Mouse (Mus musculus): ENCODE measurements around the gene Klf7. TPM values are rescaled to one million over a fixed set of nuclear protein-coding genes. Genes with fewer than 3 reads are reported as not detected.

Gene Klf7
- polyA plus RNA-seq, 1 experiment from 2014 or later = 10.1 TPM

DNA sequence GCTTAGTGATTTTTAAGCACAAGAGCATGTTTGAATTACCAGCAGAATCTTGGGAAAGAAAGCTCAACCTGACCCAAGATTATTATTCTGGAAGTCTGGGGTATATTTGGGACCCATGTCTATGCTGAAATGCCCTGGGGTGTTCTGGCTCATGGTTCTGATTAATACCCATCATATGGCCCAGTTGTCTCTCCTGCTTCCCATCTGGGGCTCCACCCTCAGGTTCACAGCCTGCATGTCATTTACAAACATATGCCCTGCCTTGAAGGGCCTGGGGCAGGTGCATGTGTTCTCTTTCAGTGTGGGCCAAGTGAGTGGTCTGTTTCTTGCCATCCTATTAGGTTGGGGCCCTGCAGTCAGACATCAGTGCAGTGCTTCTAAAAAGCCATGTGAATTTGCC, 114.1 kb downstream of the Klf7 start:
- H3K27ac ChIP-seq = no peak overlapping the region
- H3K79me2 ChIP-seq (ENCODE audit: inconsistent target) = no peaks in the 10 kb centered on the region
- no peaks in the 10 kb centered on the region for H3K36me3 ChIP-seq (ENCODE audit: inconsistent target)
- H3K4me3 ChIP-seq (ENCODE audit: inconsistent target) = no peak overlapping the region

- H3K36me3 ChIP-seq (ENCODE audit: inconsistent target) = no peaks in the 10 kb centered on the region
- 97% methylated on average over 2 of the region's 2 CpGs for WGBS (ENCODE audit: missing documents)
Observed at GRCm38 (mm10) chr1:64005194-64005593, 116.9 kb downstream of the Klf7 start.

DNA sequence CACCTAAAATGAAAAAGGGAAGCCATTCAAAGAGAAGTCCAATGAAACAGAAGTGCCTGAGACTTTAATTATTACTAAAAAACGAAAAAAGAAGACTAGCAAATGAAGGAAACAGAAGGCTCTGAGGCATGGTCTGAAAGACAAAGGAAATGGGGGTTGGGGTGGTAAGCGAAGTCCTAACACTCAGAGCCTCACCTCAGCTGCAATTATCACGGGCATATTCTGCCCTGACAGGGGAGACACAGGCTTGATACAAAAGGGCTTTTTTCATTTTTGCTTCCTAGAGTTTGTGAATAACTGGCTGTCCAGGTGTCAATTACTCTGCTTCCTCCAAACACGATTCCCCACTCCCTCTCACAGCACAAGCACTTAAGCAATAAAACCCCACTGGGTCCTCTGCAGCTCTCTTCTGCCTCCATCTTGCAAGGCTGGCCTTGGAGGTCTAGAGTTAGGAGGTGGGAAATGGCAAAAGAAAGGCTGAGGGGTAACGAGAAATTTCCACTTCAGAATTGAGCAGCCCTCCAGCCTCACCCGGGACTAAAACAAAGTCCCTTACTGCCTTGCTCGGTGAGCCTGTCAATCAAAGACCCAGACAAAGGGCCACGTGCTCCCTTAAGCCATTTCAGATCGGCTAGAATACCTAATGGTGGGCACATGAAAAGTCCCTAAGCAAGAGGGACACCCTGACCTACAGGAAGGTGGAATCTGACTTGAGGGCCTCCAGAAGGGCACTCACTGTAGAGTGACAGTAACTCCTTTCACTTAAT, 118.4 kb downstream of the Klf7 start:
- H3K79me2 ChIP-seq (ENCODE audit: inconsistent target) = no peaks in the 10 kb centered on the region
- no peak overlapping the region for H3K4me3 ChIP-seq (ENCODE audit: inconsistent target)
- H3K27ac ChIP-seq = no peak overlapping the region
- WGBS (ENCODE audit: missing documents) = 46% methylated on average over 9 of the region's 9 CpGs
- H3K36me3 ChIP-seq (ENCODE audit: inconsistent target) = no peaks in the 10 kb centered on the region

More at GRCm38 (mm10) chr1:64005194-64005593, 116.9 kb downstream of the Klf7 start:
- Histone ChIP-seq H3K27ac (no peak overlapping the region), H3K4me3 (ENCODE audit: inconsistent target) (no peak overlapping the region), H3K79me2 (ENCODE audit: inconsistent target) (no peaks in the 10 kb centered on the region)

DNA sequence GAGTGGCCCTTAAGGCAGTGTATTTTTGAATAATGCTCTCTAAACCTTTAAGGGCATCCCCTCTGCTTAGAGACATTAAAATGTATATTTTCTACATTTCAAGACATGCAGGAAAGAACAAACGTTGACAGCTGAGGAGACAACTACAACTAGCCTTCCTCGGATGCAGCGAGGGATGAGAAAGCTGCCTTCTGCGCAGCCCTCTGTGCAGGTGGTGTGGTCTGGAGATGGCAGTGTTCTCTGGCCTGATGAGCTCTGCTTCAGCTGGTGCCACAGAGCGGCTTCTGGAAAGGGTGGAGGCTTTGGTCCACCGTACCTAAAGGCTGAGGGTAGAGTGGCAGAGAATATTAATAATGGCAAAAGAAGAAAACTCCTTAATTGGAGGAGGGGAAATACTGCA, 120.0 kb downstream of the Klf7 start:
- Histone ChIP-seq H3K4me3 (ENCODE audit: inconsistent target) (no peak overlapping the region), H3K27ac (no peak overlapping the region)
- 96% methylated on average over 6 of the region's 6 CpGs for WGBS (ENCODE audit: missing documents)

DNA sequence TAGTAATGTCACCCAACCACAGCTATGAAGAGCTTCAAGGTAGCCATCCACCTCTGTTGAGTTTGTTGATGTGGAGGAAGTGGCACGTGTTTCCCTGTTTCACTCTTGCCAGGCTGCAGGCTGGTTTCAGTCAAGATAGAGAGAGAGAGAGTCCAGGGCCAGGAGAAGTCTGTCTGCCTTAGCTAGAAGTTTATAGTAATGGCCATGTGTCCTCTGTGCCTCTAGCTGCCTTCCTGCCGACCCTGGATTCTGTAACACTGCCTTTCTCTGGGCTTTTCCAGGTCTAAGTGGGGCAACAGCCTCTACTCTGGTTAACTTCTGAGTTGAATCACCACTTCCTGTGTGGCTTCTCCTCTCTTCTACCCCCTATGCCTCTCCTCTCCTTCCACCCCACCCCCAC, 121.5 kb downstream of the Klf7 start:
- 4% methylated on average over 2 of the region's 2 CpGs for WGBS (ENCODE audit: missing documents)
- no peaks in the 10 kb centered on the region for H3K36me3 ChIP-seq (ENCODE audit: inconsistent target)
- no peaks in the 10 kb centered on the region for H3K79me2 ChIP-seq (ENCODE audit: inconsistent target)
- H3K4me3 ChIP-seq (ENCODE audit: inconsistent target) = no peak overlapping the region
- no peak overlapping the region for H3K27ac ChIP-seq

More for the DNA sequence above, 120.0 kb downstream of the Klf7 start:
- Histone ChIP-seq H3K36me3 (ENCODE audit: inconsistent target) (no peaks in the 10 kb centered on the region), H3K79me2 (ENCODE audit: inconsistent target) (no peaks in the 10 kb centered on the region)

DNA sequence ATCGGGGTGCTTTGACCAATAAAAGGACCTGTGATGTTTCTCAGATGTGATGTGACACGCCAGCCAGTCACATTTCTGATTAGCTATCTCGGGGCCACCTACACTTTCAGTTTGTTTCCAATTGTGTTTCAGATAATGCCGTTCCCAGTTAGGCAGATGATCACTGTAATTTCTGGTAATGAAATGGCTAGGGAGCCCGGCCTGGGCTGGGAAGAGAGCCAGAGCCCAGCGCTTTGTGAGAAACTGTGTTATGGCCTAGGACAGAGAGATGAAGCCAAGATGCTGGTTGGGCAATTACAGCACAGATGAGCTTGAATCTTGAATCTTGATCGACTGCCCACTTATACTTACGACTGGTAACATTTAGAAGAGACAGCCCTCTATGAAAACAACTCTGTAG, 122.6 kb downstream of the Klf7 start:
- Histone ChIP-seq H3K79me2 (ENCODE audit: inconsistent target) (no peaks in the 10 kb centered on the region), H3K36me3 (ENCODE audit: inconsistent target) (no peaks in the 10 kb centered on the region), H3K27ac (no peak overlapping the region), H3K4me3 (ENCODE audit: inconsistent target) (no peak overlapping the region)
- WGBS (ENCODE audit: missing documents) = 94% methylated on average over 8 of the region's 8 CpGs

DNA sequence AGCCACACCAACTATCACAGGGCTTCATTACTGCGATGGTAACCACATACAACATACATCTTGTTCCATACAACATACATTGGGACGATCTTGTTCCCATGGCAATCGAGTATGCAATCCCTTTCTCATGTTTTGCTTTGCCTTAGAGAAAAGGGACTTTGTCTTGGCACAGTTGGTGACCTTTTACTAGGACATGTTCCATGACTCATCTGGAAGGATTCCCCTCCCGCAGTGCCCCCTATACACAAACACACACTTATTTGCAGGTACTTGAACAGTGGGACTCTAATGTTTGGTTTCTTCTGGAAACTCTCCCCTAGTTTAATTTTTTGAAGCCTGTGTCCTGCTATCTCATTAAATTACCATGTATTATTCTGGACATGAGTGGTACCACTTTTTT, 123.2 kb downstream of the Klf7 start:
- Histone ChIP-seq H3K27ac (no peak overlapping the region), H3K36me3 (ENCODE audit: inconsistent target) (no peaks in the 10 kb centered on the region), H3K79me2 (ENCODE audit: inconsistent target) (no peaks in the 10 kb centered on the region), H3K4me3 (ENCODE audit: inconsistent target) (no peak overlapping the region)
- WGBS (ENCODE audit: missing documents) = 92% methylated on average over 4 of the region's 4 CpGs

DNA sequence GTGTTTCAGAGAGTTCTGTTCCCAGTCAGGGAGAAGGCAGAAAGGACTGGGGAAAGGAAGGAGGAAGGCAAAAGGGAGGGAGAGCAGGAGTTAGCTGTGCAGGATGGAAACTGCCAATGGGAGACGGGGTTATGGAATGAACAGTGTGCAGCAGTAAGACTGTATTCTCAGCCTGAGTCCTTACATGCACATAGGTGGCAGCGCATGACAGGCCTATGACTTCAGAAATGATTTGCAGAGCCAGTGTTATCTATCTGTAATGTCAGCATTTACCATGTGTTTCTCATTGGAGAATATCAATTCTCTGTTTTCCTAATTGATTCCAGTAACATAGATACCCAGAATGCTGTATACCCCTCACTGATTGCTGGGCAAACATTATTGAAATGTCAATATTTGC, 123.9 kb downstream of the Klf7 start:
- Histone ChIP-seq H3K4me3 (ENCODE audit: inconsistent target) (no peak overlapping the region), H3K36me3 (ENCODE audit: inconsistent target) (no peaks in the 10 kb centered on the region), H3K27ac (no peak overlapping the region), H3K79me2 (ENCODE audit: inconsistent target) (no peaks in the 10 kb centered on the region)
- 97% methylated on average over 2 of the region's 2 CpGs for WGBS (ENCODE audit: missing documents)

DNA sequence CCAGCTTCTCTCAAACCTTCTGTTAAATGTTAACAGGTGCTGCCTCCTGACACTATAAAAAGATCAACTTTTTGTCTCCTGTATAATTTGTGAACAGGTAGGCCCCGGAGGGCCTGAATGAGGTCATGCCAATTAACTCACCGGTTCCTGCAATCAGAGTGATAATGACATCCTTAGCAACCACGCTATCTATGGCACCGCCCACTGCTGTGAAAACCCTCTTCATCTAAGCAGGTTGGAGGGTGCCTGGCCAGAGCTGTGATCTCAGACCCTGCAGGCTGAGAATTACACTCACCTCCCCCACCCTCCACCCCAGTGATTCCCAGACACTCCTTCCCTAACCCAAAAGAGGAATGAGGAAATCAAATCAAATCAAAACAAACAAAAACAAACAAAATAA, 126.3 kb downstream of the Klf7 start:
- Histone ChIP-seq H3K36me3 (ENCODE audit: inconsistent target) (no peaks in the 10 kb centered on the region), H3K79me2 (ENCODE audit: inconsistent target) (no peaks in the 10 kb centered on the region), H3K4me3 (ENCODE audit: inconsistent target) (no peak overlapping the region), H3K27ac (no peak overlapping the region)
- WGBS (ENCODE audit: missing documents) = 64% methylated on average over 4 of the region's 4 CpGs

DNA sequence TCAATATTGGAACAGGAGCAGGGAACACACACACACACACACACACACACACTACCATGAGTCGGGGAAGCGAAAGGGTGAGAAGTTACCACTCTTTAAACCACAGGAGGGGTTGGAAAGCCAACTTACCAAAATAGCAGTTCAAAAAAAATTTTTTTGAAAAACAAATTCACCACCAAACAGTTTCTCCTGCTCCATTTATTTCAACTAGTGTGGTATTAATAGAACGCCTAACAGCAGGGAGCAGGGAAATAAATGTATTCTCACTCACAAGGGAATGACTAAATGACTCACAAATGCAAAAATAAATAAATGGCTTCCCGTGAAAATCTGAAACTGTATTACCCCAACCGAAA, 127.0 kb downstream of the Klf7 start:
- Histone ChIP-seq H3K36me3 (ENCODE audit: inconsistent target) (no peaks in the 10 kb centered on the region), H3K4me3 (ENCODE audit: inconsistent target) (no peak overlapping the region), H3K79me2 (ENCODE audit: inconsistent target) (no peaks in the 10 kb centered on the region), H3K27ac (no peak overlapping the region)
- WGBS (ENCODE audit: missing documents) = 23% methylated on average over 5 of the region's 5 CpGs

GRCm38 (mm10) chr1:63994248-63995136, 127.6 kb downstream of the Klf7 start:
- 71% methylated on average over 18 of the region's 19 CpGs for WGBS (ENCODE audit: missing documents)

GRCm38 (mm10) chr1:63992506-63992905, 129.6 kb downstream of the Klf7 start:
- WGBS (ENCODE audit: missing documents) = 33% methylated on average over 5 of the region's 5 CpGs
- H3K79me2 ChIP-seq (ENCODE audit: inconsistent target) = no peaks in the 10 kb centered on the region

More at GRCm38 (mm10) chr1:63994248-63995136, 127.6 kb downstream of the Klf7 start:
- Histone ChIP-seq H3K4me3 (ENCODE audit: inconsistent target) (no peak overlapping the region), H3K36me3 (ENCODE audit: inconsistent target) (no peaks in the 10 kb centered on the region), H3K79me2 (ENCODE audit: inconsistent target) (no peaks in the 10 kb centered on the region), H3K27ac (no peak overlapping the region)

GRCm38 (mm10) chr1:63990416-63990815, 131.7 kb downstream of the Klf7 start:
- H3K27ac ChIP-seq = no peak overlapping the region
- H3K79me2 ChIP-seq (ENCODE audit: inconsistent target) = no peaks in the 10 kb centered on the region
- H3K36me3 ChIP-seq (ENCODE audit: inconsistent target) = no peaks in the 10 kb centered on the region
- no peak overlapping the region for H3K4me3 ChIP-seq (ENCODE audit: inconsistent target)
- WGBS (ENCODE audit: missing documents) = 97% methylated on average over 6 of the region's 6 CpGs

More at GRCm38 (mm10) chr1:63992506-63992905, 129.6 kb downstream of the Klf7 start:
- Histone ChIP-seq H3K36me3 (ENCODE audit: inconsistent target) (no peaks in the 10 kb centered on the region), H3K4me3 (ENCODE audit: inconsistent target) (no peak overlapping the region), H3K27ac (no peak overlapping the region)

GRCm38 (mm10) chr1:63980733-63981132, 141.3 kb downstream of the Klf7 start:
- Histone ChIP-seq H3K27ac (no peak overlapping the region), H3K36me3 (ENCODE audit: inconsistent target) (no peaks in the 10 kb centered on the region), H3K4me3 (ENCODE audit: inconsistent target) (no peak overlapping the region), H3K79me2 (ENCODE audit: inconsistent target) (no peaks in the 10 kb centered on the region)
- WGBS (ENCODE audit: missing documents) = 28% methylated on average over 2 of the region's 2 CpGs
